Mouse (Mus musculus) megakaryocyte, embryonic 14.5 days (primary cell): ENCODE measurements at regions not wholly inside any gene's neighbourhood (a gene's known extent, or its start where the extent isn't known, plus 50 kb on each side); places are given as distances from the start of the nearest gene placed in this dataset.

ENCODE experiments used
- H3K27me3 ChIP-seq: replicated peaks from 2 replicates; pipeline ENCODE3; 2012; ENCODE audit warnings: inconsistent platforms
- H3K36me3 ChIP-seq: replicated peaks from 2 replicates; pipeline ENCODE3; 2012; ENCODE audit warnings: low read length, inconsistent platforms, mixed read lengths
- H3K4me1 ChIP-seq: 2 replicates; pipeline ENCODE4 v1.6.1; 2012; ENCODE audit warnings: inconsistent platforms
- H3K4me3 ChIP-seq: replicated peaks from 2 replicates; pipeline ENCODE3; 2012; ENCODE audit warnings: moderate library complexity, mild to moderate bottlenecking, inconsistent platforms
- H3K9me3 ChIP-seq: 2 replicates; pipeline ENCODE4 v1.6.1; 2012; ENCODE audit warnings: inconsistent platforms
- FLI1 ChIP-seq: IDR thresholded peaks from 2 replicates; pipeline ENCODE4 v1.6.1; 2012; ENCODE audit warnings: low read length, inconsistent platforms, mixed read lengths
- GATA1 ChIP-seq: IDR thresholded peaks from 3 replicates; pipeline ENCODE4 v1.6.1; 2012; ENCODE audit warnings: mixed read lengths, low read length, inconsistent platforms, borderline replicate concordance

GRCm38 (mm10) chr2:46581773-46582172 lies 1464.6 kb upstream of the Zeb2 start:
- no peaks in the 10 kb centered on the region for H3K36me3 ChIP-seq
- TF ChIP-seq FLI1 = no peak
- no peak for TF ChIP-seq GATA1
- H3K9me3 ChIP-seq = no peaks in the 10 kb centered on the region
- H3K4me3 ChIP-seq = no peak overlapping the region
- H3K27me3 ChIP-seq = no peaks in the 10 kb centered on the region
- no peaks in the 10 kb centered on the region for H3K4me1 ChIP-seq

- Histone ChIP-seq H3K4me1 (no peaks in the 10 kb centered on the region), H3K27me3 (no peaks in the 10 kb centered on the region), H3K4me3 (no peak overlapping the region), H3K9me3 (no peaks in the 10 kb centered on the region), H3K36me3 (no peaks in the 10 kb centered on the region)
- TF ChIP-seq FLI1 (no peak), GATA1 (no peak)
Measured at GRCm38 (mm10) chr2:46570416-46570815, 1453.2 kb upstream of the Zeb2 start.

GRCm38 (mm10) chr2:46533395-46533794 lies 1416.2 kb upstream of the Zeb2 start:
- H3K9me3 ChIP-seq = no peaks in the 10 kb centered on the region
- H3K27me3 ChIP-seq = no peaks in the 10 kb centered on the region
- H3K36me3 ChIP-seq = no peaks in the 10 kb centered on the region
- no peak overlapping the region for H3K4me3 ChIP-seq
- TF ChIP-seq GATA1 (no peak), FLI1 (no peak)
- H3K4me1 ChIP-seq = 0 out of 2 replicates have a peak, but pooled peaks cover 3% of the 10 kb centered on the region

- no peak overlapping the region for H3K4me3 ChIP-seq
Measured at GRCm38 (mm10) chr2:46530686-46531085, 1413.5 kb upstream of the Zeb2 start.

GRCm38 (mm10) chr2:46525223-46525622 lies 1408.0 kb upstream of the Zeb2 start:
- H3K4me1 ChIP-seq = peaks cover 5% of the 10 kb centered on the region
- no peaks in the 10 kb centered on the region for H3K36me3 ChIP-seq
- no peak overlapping the region for H3K4me3 ChIP-seq
- H3K27me3 ChIP-seq = no peaks in the 10 kb centered on the region
- no peaks in the 10 kb centered on the region for H3K9me3 ChIP-seq
- TF ChIP-seq GATA1 (no peak), FLI1 (no peak)

More at GRCm38 (mm10) chr2:46530686-46531085, 1413.5 kb upstream of the Zeb2 start:
- no peaks in the 10 kb centered on the region for H3K9me3 ChIP-seq
- no peak for TF ChIP-seq GATA1
- no peak for TF ChIP-seq FLI1
- no peaks in the 10 kb centered on the region for H3K27me3 ChIP-seq
- 0 out of 2 replicates have a peak, but pooled peaks cover 3% of the 10 kb centered on the region for H3K4me1 ChIP-seq
- H3K36me3 ChIP-seq = no peaks in the 10 kb centered on the region

GRCm38 (mm10) chr2:46524625-46525024 lies 1407.4 kb upstream of the Zeb2 start:
- TF ChIP-seq GATA1 (no peak), FLI1 (no peak)
- H3K4me3 ChIP-seq = no peak overlapping the region

GRCm38 (mm10) chr2:46521147-46521965 lies 1404.2 kb upstream of the Zeb2 start:
- no peaks in the 10 kb centered on the region for H3K36me3 ChIP-seq
- H3K9me3 ChIP-seq = no peaks in the 10 kb centered on the region
- H3K4me1 ChIP-seq = peaks cover 5% of the 10 kb centered on the region
- no peak overlapping the region for H3K4me3 ChIP-seq
- no peaks in the 10 kb centered on the region for H3K27me3 ChIP-seq
- TF ChIP-seq GATA1 (no peak), FLI1 (no peak)

More at GRCm38 (mm10) chr2:46524625-46525024, 1407.4 kb upstream of the Zeb2 start:
- Histone ChIP-seq H3K9me3 (no peaks in the 10 kb centered on the region), H3K4me1 (peaks cover 5% of the 10 kb centered on the region), H3K36me3 (no peaks in the 10 kb centered on the region), H3K27me3 (no peaks in the 10 kb centered on the region)

- no peaks in the 10 kb centered on the region for H3K27me3 ChIP-seq
- TF ChIP-seq FLI1 (no peak), GATA1 (no peak)
- no peak overlapping the region for H3K4me3 ChIP-seq
Measured at GRCm38 (mm10) chr2:46512237-46513028, 1395.2 kb upstream of the Zeb2 start.

GRCm38 (mm10) chr2:46506951-46507350 lies 1389.8 kb upstream of the Zeb2 start:
- H3K27me3 ChIP-seq = no peaks in the 10 kb centered on the region
- no peaks in the 10 kb centered on the region for H3K36me3 ChIP-seq
- H3K9me3 ChIP-seq = no peaks in the 10 kb centered on the region
- no peak overlapping the region for H3K4me3 ChIP-seq
- TF ChIP-seq FLI1 (no peak), GATA1 (no peak)
- H3K4me1 ChIP-seq = no peaks in the 10 kb centered on the region

More at GRCm38 (mm10) chr2:46512237-46513028, 1395.2 kb upstream of the Zeb2 start:
- H3K9me3 ChIP-seq = no peaks in the 10 kb centered on the region
- no peaks in the 10 kb centered on the region for H3K4me1 ChIP-seq
- no peaks in the 10 kb centered on the region for H3K36me3 ChIP-seq

- no peaks in the 10 kb centered on the region for H3K36me3 ChIP-seq
- no peak overlapping the region for H3K4me3 ChIP-seq
- no peaks in the 10 kb centered on the region for H3K27me3 ChIP-seq
- H3K4me1 ChIP-seq = no peaks in the 10 kb centered on the region
- TF ChIP-seq FLI1 (no peak), GATA1 (no peak)
- no peaks in the 10 kb centered on the region for H3K9me3 ChIP-seq
Measured at GRCm38 (mm10) chr2:46503074-46503473, 1385.9 kb upstream of the Zeb2 start.
